Mouse (Mus musculus): ENCODE measurements around the gene Rnft1. TPM values are rescaled to one million over a fixed set of nuclear protein-coding genes. Genes with fewer than 3 reads are reported as not detected.

Gene Rnft1
- polyA plus RNA-seq, 2 experiments: 20.2 to 46.6 TPM

GRCm38 (mm10) chr11:86497356-86497755 is 12.9 kb downstream of the Rnft1 start:
- H3K4me1 ChIP-seq (ENCODE audit: control insufficient read depth, insufficient read depth, low read length): no peaks in the 10 kb centered on the region
- no peak overlapping the region for H3K4me2 ChIP-seq (replicated peaks; ENCODE audit: low read depth, low read length, severe bottlenecking)
- no peak overlapping the region for H3K27ac ChIP-seq (replicated peaks; ENCODE audit: low read depth, low read length)
- no peak for ATAC-seq (ENCODE audit: low FRiP score, low read depth)
- H3K9me3 ChIP-seq (ENCODE audit: control insufficient read depth, low read length): no peaks in the 10 kb centered on the region
- H3K9ac ChIP-seq (ENCODE audit: low read depth, low read length, severe bottlenecking): no peak overlapping the region
- TF ChIP-seq POLR2A (IDR thresholded peaks at IDR 0.05; ENCODE audit: borderline replicate concordance, extremely low read depth, insufficient read depth, insufficient read length): no peak
- H3K36me3 ChIP-seq (ENCODE audit: control insufficient read depth, insufficient read depth, low read length): peaks cover 55% of the 10 kb centered on the region
- DNase-seq (ENCODE audit: low spot score): no peak
- no peak overlapping the region for H3K4me3 ChIP-seq (replicated peaks; ENCODE audit: low read length)
- 91% methylated on average over 1 of the region's 1 CpGs for WGBS
- H3K27me3 ChIP-seq (ENCODE audit: control insufficient read depth, insufficient read depth, low read length): no peaks in the 10 kb centered on the region

- DNase-seq (ENCODE audit: low spot score) (no peak), ATAC-seq (ENCODE audit: low FRiP score, low read depth) (no peak)
- H3K9me3 ChIP-seq (ENCODE audit: control insufficient read depth, low read length): no peaks in the 10 kb centered on the region
- no peaks in the 10 kb centered on the region for H3K27me3 ChIP-seq (ENCODE audit: control insufficient read depth, insufficient read depth, low read length)
- 74% methylated on average over 3 of the region's 3 CpGs for WGBS
- peaks cover 55% of the 10 kb centered on the region for H3K36me3 ChIP-seq (ENCODE audit: control insufficient read depth, insufficient read depth, low read length)
- H3K9ac ChIP-seq (ENCODE audit: low read depth, low read length, severe bottlenecking): no peak overlapping the region
- H3K4me2 ChIP-seq (replicated peaks; ENCODE audit: low read depth, low read length, severe bottlenecking): no peak overlapping the region
- no peaks in the 10 kb centered on the region for H3K4me1 ChIP-seq (ENCODE audit: control insufficient read depth, insufficient read depth, low read length)
- no peak for TF ChIP-seq POLR2A (IDR thresholded peaks at IDR 0.05; ENCODE audit: borderline replicate concordance, extremely low read depth, insufficient read depth, insufficient read length)
- no peak overlapping the region for H3K27ac ChIP-seq (replicated peaks; ENCODE audit: low read depth, low read length)
- no peak overlapping the region for H3K4me3 ChIP-seq (replicated peaks; ENCODE audit: low read length)
Measured at GRCm38 (mm10) chr11:86497908-86498307, 13.5 kb downstream of the Rnft1 start.

- peaks cover 58% of the 10 kb centered on the region for H3K36me3 ChIP-seq (ENCODE audit: control insufficient read depth, insufficient read depth, low read length)
Measured at GRCm38 (mm10) chr11:86500795-86501194, 16.3 kb downstream of the Rnft1 start.

GRCm38 (mm10) chr11:86503121-86503520 is 18.7 kb downstream of the Rnft1 start:
- H3K27ac ChIP-seq (replicated peaks; ENCODE audit: low read depth, low read length): no peak overlapping the region
- H3K4me1 ChIP-seq (ENCODE audit: control insufficient read depth, insufficient read depth, low read length): no peaks in the 10 kb centered on the region
- H3K4me2 ChIP-seq (replicated peaks; ENCODE audit: low read depth, low read length, severe bottlenecking): no peak overlapping the region
- no peak overlapping the region for H3K9ac ChIP-seq (ENCODE audit: low read depth, low read length, severe bottlenecking)
- WGBS: 94% methylated on average over 2 of the region's 2 CpGs
- DNase-seq (ENCODE audit: low spot score): no peak
- H3K36me3 ChIP-seq (ENCODE audit: control insufficient read depth, insufficient read depth, low read length): peaks cover 62% of the 10 kb centered on the region
- TF ChIP-seq POLR2A (IDR thresholded peaks at IDR 0.05; ENCODE audit: borderline replicate concordance, extremely low read depth, insufficient read depth, insufficient read length): no peak
- no peaks in the 10 kb centered on the region for H3K9me3 ChIP-seq (ENCODE audit: control insufficient read depth, low read length)
- H3K27me3 ChIP-seq (ENCODE audit: control insufficient read depth, insufficient read depth, low read length): no peaks in the 10 kb centered on the region
- ATAC-seq (ENCODE audit: low FRiP score, low read depth): no peak
- no peak overlapping the region for H3K4me3 ChIP-seq (replicated peaks; ENCODE audit: low read length)

More at GRCm38 (mm10) chr11:86500795-86501194, 16.3 kb downstream of the Rnft1 start:
- Histone ChIP-seq H3K9ac (ENCODE audit: low read depth, low read length, severe bottlenecking) (no peak overlapping the region), H3K4me1 (ENCODE audit: control insufficient read depth, insufficient read depth, low read length) (no peaks in the 10 kb centered on the region), H3K4me3 (replicated peaks; ENCODE audit: low read length) (no peak overlapping the region), H3K9me3 (ENCODE audit: control insufficient read depth, low read length) (no peaks in the 10 kb centered on the region), H3K27me3 (ENCODE audit: control insufficient read depth, insufficient read depth, low read length) (no peaks in the 10 kb centered on the region), H3K27ac (replicated peaks; ENCODE audit: low read depth, low read length) (no peak overlapping the region), H3K4me2 (replicated peaks; ENCODE audit: low read depth, low read length, severe bottlenecking) (no peak overlapping the region)
- DNase-seq (ENCODE audit: low spot score) (no peak), ATAC-seq (ENCODE audit: low FRiP score, low read depth) (no peak)
- 73% methylated on average over 1 of the region's 1 CpGs for WGBS
- TF ChIP-seq POLR2A (IDR thresholded peaks at IDR 0.05; ENCODE audit: borderline replicate concordance, extremely low read depth, insufficient read depth, insufficient read length): no peak

DNA sequence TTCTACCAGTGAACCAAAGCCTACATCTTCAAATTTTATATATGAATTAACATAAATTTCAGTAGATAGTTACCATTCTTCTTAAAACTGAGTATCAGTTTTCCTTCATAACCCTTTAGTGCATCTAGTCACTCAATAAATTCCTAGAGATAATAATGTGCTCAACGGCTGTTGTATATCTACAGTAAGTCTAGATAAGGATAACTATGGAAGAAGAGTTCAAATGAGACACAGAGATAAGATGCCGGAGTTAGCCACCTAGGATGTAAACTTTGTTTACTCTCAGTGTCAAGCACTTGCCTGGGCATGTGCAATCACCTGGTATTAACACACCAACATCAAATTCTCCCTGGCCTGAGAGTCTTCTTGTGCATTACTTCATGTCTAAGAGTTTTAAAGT is 22.9 kb downstream of the Rnft1 start:
- DNase-seq (ENCODE audit: low spot score) (no peak), ATAC-seq (ENCODE audit: low FRiP score, low read depth) (no peak)
- Histone ChIP-seq H3K4me2 (replicated peaks; ENCODE audit: low read depth, low read length, severe bottlenecking) (no peak overlapping the region), H3K4me3 (replicated peaks; ENCODE audit: low read length) (no peak overlapping the region), H3K27me3 (ENCODE audit: control insufficient read depth, insufficient read depth, low read length) (no peaks in the 10 kb centered on the region), H3K9ac (ENCODE audit: low read depth, low read length, severe bottlenecking) (no peak overlapping the region), H3K4me1 (ENCODE audit: control insufficient read depth, insufficient read depth, low read length) (no peaks in the 10 kb centered on the region), H3K36me3 (ENCODE audit: control insufficient read depth, insufficient read depth, low read length) (peaks cover 87% of the 10 kb centered on the region), H3K27ac (replicated peaks; ENCODE audit: low read depth, low read length) (no peak overlapping the region), H3K9me3 (ENCODE audit: control insufficient read depth, low read length) (no peaks in the 10 kb centered on the region)
- WGBS: 88% methylated on average over 2 of the region's 2 CpGs
- no peak for TF ChIP-seq POLR2A (IDR thresholded peaks at IDR 0.05; ENCODE audit: borderline replicate concordance, extremely low read depth, insufficient read depth, insufficient read length)

DNA sequence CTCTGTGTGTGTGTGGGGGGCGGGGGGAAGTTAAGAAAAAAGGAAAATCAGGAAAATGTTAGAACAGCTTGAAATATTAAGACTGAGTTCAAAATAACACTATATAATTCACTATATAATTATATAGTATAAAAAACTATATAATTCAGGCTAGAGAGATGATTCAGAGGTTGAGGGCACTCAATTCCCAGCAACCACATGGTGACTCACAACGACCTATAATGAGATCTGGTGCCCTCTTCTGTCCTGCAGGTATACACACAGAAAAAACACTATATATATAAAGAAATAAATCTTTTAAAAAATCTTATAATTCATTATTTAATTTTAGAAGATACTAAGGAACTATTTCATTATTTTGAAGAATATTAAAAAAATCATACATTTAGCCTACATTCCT is 23.5 kb downstream of the Rnft1 start:
- Histone ChIP-seq H3K9ac (ENCODE audit: low read depth, low read length, severe bottlenecking) (no peak overlapping the region), H3K27ac (replicated peaks; ENCODE audit: low read depth, low read length) (no peak overlapping the region), H3K36me3 (ENCODE audit: control insufficient read depth, insufficient read depth, low read length) (peaks cover 86% of the 10 kb centered on the region), H3K4me2 (replicated peaks; ENCODE audit: low read depth, low read length, severe bottlenecking) (no peak overlapping the region), H3K9me3 (ENCODE audit: control insufficient read depth, low read length) (no peaks in the 10 kb centered on the region), H3K4me1 (ENCODE audit: control insufficient read depth, insufficient read depth, low read length) (no peaks in the 10 kb centered on the region), H3K4me3 (replicated peaks; ENCODE audit: low read length) (no peak overlapping the region), H3K27me3 (ENCODE audit: control insufficient read depth, insufficient read depth, low read length) (no peaks in the 10 kb centered on the region)
- no peak for TF ChIP-seq POLR2A (IDR thresholded peaks at IDR 0.05; ENCODE audit: borderline replicate concordance, extremely low read depth, insufficient read depth, insufficient read length)
- 95% methylated on average over 2 of the region's 2 CpGs for WGBS
- ATAC-seq (ENCODE audit: low FRiP score, low read depth): no peak
- no peak for DNase-seq (ENCODE audit: low spot score)
